Mouse (Mus musculus): ENCODE data around the gene Pebp1. TPM values are rescaled to one million over a fixed set of nuclear protein-coding genes. Genes with fewer than 3 reads are reported as not detected.

Pebp1 gene
- polyA plus RNA-seq (2015; fragmentation: Nextera tagmentation; extraction: Ambion mirVana): 726 and 749 TPM in 2 replicates

DNA sequence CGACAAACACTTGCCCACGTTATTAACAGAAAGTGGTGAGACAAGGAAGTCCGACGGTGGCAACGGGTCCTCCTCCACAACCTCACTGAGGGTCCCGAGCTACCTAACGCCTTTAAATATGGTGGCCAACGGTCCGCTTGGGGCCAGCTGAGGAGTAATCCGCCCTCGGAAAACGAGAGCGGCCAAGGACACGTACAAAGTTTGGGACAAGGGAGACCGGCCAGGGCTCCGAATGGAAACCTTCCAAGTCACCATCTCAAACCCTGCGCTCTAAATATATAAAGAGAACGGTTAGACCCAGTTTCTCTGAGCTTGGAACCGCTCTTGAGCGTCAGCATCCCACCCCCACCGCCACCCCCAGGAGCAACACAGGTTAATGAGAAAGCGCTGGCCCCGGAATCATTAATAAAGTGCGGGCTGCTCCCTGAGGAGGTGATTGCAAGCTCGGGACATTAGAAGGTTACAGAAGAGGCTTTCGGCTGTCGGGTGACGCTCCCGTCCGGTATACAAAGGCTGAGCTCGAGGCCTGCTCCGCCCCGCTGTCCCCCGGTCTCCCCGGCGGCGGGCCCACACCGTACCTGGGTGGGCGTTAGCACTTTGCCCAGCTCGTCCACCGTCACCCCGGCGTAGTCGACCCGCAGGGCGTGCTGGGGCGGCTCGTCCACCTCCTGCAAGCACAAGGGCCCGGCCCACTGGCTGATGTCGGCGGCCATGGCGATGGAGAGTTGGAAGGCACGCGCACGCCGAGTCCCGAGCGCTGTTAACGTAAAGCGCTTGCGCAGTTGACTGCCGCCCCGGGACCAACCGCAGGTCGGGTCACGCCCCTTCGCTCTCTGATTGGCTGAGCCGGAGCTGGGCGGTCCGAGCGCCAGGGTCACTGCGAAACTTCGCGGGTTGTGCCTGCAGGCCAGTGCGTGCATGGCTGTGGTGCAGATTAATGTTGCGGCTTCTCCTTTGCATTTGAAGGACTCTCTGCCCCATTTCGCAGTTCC lies at the start of gene Pebp1:
Gene Pebp1, minus strand, starts transcription at position 795 of the 992 bp plus-strand sequence.
- Histone ChIP-seq H3K9me3 (no peaks in the 10 kb centered on the region), H3K27me3 (no peaks in the 10 kb centered on the region), H3K36me3 (peaks cover 15% of the 10 kb centered on the region; the same call in 1 of the 2 replicates), H3K4me3 (peak within 1 kb of the TSS; percentile 88), H3K27ac (peak within 1 kb of the TSS; percentile 73), H3K4me1 (peaks cover 26% of the 10 kb centered on the region), H3K4me2 (peak within 1 kb of the TSS; percentile 79), H3K9ac (peak within 1 kb of the TSS; percentile 84)
- WGBS: under 1% methylated on average over 77 of the region's 77 CpGs
- peak; percentile 97 for ATAC-seq (ENCODE audit: borderline replicate concordance, extremely low read depth, low FRiP score, low TSS enrichment)

- 59% methylated on average over 7 of the region's 7 CpGs for WGBS
- H3K9ac ChIP-seq: no peak overlapping the region
- no peak overlapping the region for H3K4me3 ChIP-seq
- no peak overlapping the region for H3K4me2 ChIP-seq
- H3K36me3 ChIP-seq: peaks cover 6% of the 10 kb centered on the region
- no peak overlapping the region for H3K27ac ChIP-seq
- H3K9me3 ChIP-seq: no peaks in the 10 kb centered on the region
- 0 out of 2 replicates have a peak, but pooled peaks have one; percentile 46 for ATAC-seq (ENCODE audit: borderline replicate concordance, extremely low read depth, low FRiP score, low TSS enrichment)
- 0 out of 2 replicates have a peak, but pooled peaks cover 4% of the 10 kb centered on the region for H3K4me1 ChIP-seq
- H3K27me3 ChIP-seq: no peaks in the 10 kb centered on the region
Measured at GRCm38 (mm10) chr5:117330457-117330856, 43.0 kb upstream of the Pebp1 start.

DNA sequence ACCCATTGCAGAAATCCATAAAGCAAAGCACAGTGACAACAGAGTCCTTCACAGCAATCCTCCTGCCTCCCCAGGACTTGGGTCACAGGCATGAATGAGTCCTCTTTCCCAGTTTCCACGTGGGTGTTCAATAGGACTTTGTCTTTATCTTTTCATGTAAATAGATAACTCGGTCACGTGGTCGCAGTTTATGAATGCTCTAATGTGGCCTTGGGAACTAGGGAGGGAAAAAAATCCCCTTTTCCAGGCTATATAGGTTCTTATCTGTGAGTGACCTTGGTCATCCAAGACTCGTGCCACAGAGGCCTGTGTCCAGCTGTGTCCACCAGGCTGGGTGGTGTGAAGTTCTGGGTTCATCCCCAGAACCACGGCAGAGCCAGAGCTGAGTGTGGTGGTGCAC lies 39.0 kb upstream of the Pebp1 start:
- H3K36me3 ChIP-seq: peaks cover 4% of the 10 kb centered on the region; the same call in 1 of the 2 replicates
- H3K4me2 ChIP-seq: no peak overlapping the region
- ATAC-seq (ENCODE audit: borderline replicate concordance, extremely low read depth, low FRiP score, low TSS enrichment): no peak
- no peak overlapping the region for H3K27ac ChIP-seq
- no peak overlapping the region for H3K4me3 ChIP-seq
- 0 out of 2 replicates have a peak, but pooled peaks cover 4% of the 10 kb centered on the region for H3K4me1 ChIP-seq
- no peaks in the 10 kb centered on the region for H3K9me3 ChIP-seq
- H3K9ac ChIP-seq: no peak overlapping the region
- WGBS: 47% methylated on average over 6 of the region's 6 CpGs
- no peaks in the 10 kb centered on the region for H3K27me3 ChIP-seq

DNA sequence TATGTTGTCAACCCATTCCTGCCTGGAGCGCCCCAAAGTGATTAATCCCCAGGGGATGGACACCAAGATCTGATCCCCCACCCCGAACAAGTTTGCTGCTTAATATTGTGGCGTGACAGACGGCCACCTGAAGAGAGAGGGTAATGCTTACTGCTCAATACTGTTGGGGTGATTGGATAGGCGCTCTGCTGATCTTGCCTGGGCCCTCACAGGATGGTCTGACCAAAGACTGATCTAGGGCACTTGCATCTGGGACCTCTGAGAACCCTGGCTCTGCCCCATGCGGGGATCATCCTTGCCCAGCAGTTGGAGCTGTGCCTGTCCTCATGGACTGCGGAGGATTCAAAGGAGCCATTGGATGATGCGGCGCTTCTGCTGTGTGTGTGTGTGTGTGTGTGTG lies 36.3 kb upstream of the Pebp1 start:
- H3K9me3 ChIP-seq: no peaks in the 10 kb centered on the region
- 83% methylated on average over 9 of the region's 9 CpGs for WGBS
- no peak overlapping the region for H3K9ac ChIP-seq
- H3K36me3 ChIP-seq: peaks cover 4% of the 10 kb centered on the region; the same call in 1 of the 2 replicates
- H3K4me3 ChIP-seq: no peak overlapping the region
- no peaks in the 10 kb centered on the region; the same call in 1 of the 2 replicates for H3K4me1 ChIP-seq
- ATAC-seq (ENCODE audit: borderline replicate concordance, extremely low read depth, low FRiP score, low TSS enrichment): no peak
- no peak overlapping the region for H3K27ac ChIP-seq
- H3K4me2 ChIP-seq: no peak overlapping the region
- no peaks in the 10 kb centered on the region for H3K27me3 ChIP-seq

- Histone ChIP-seq H3K4me2 (peak within 1 kb of the TSS; percentile 95), H3K27me3 (no peaks in the 10 kb centered on the region), H3K36me3 (no peaks in the 10 kb centered on the region), H3K9me3 (no peaks in the 10 kb centered on the region), H3K27ac (peak within 1 kb of the TSS; percentile 92), H3K9ac (peak within 1 kb of the TSS; percentile 84), H3K4me1 (peaks cover 23% of the 10 kb centered on the region), H3K4me3 (peak within 1 kb of the TSS; percentile 84)
- under 1% methylated on average over 78 of the region's 81 CpGs for WGBS
- ATAC-seq (ENCODE audit: borderline replicate concordance, extremely low read depth, low FRiP score, low TSS enrichment): peak; percentile 86
Measured at GRCm38 (mm10) chr5:117318741-117319629, 31.6 kb upstream of the Pebp1 start, which contains the start of gene Vsig10. Gene Vsig10 (plus strand): TSS chr5:117319083.

DNA sequence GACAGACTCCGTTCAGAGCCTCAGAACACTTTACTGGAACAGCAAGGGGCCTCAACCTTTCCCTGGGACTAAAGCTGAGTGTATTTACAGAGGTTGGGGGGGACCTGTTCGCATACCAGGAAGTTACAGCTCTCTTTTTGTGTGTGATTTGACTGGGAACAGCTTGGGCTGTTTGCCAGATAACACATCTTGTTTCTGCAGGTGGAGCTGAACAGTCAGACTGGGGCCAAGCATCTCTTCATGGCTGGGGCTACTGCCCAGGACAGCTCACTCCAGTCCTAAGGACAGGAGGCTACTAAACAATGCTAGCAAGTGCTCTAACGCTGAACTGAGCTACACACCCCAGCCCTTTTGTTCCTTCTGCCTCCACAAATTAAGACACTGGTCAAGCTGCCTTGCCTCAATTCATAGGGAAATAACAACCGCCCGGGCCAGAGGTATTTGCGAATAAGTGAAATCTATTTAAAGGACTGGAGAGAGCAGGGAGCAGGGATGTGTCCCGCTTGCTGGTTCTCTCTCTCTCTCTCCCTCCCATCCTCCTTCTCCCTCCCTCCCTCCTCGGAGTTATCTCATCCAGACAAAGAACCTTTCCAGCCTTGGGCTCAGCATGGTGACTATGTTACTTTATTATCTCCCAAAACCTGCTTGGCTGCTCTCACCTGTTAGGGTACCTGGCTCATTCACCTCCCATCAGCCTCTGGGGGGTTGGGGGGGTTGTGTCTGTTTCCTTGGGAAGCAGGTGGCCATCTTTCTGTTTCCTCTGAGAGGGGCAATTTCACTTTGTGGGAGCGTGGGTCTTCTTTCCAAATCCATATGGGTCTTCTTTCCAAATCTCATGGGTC lies 27.4 kb upstream of the Pebp1 start:
- H3K4me1 ChIP-seq: peaks cover 25% of the 10 kb centered on the region
- no peaks in the 10 kb centered on the region for H3K9me3 ChIP-seq
- 29% methylated on average over 9 of the region's 9 CpGs for WGBS
- peak overlapping the region; percentile 94 for H3K27ac ChIP-seq
- H3K4me2 ChIP-seq: peak overlapping the region; percentile 51
- H3K36me3 ChIP-seq: no peaks in the 10 kb centered on the region
- peak; percentile 44 for ATAC-seq (ENCODE audit: borderline replicate concordance, extremely low read depth, low FRiP score, low TSS enrichment)
- H3K27me3 ChIP-seq: no peaks in the 10 kb centered on the region
- H3K4me3 ChIP-seq: 0 out of 2 replicates have a peak overlapping the region, but pooled peaks have one; percentile 30
- H3K9ac ChIP-seq: no peak overlapping the region

- Histone ChIP-seq H3K4me2 (peak overlapping the region; percentile 51), H3K4me1 (peaks cover 25% of the 10 kb centered on the region), H3K36me3 (no peaks in the 10 kb centered on the region), H3K27ac (peak overlapping the region; percentile 94), H3K27me3 (no peaks in the 10 kb centered on the region), H3K9me3 (no peaks in the 10 kb centered on the region), H3K9ac (0 out of 2 replicates have a peak overlapping the region, but pooled peaks have one; percentile 20), H3K4me3 (peak overlapping the region; percentile 30)
- no peak for ATAC-seq (ENCODE audit: borderline replicate concordance, extremely low read depth, low FRiP score, low TSS enrichment)
- 11% methylated on average over 10 of the region's 10 CpGs for WGBS
Measured at GRCm38 (mm10) chr5:117313909-117314308, 26.5 kb upstream of the Pebp1 start.

DNA sequence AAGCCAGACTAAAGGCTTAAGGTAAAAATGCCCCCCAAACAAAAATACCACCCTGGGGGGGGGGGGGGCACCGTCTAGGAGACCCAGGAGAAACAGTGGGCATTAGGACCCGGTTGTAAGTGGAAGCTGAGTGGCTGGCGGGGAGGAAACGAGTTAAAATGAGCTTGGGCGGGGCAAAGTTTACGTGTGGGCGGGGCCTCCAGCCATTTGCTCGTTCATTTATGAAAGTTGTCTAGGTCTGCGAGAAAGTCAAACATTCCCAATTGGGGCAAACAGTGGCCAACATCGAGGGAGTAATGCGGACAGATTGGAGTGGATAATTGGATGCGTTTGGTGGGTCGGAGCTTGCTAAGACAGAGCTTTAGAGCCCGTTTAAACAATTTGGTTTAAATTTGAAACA lies 26.0 kb upstream of the Pebp1 start:
- WGBS: 10% methylated on average over 13 of the region's 14 CpGs
- H3K27me3 ChIP-seq: no peaks in the 10 kb centered on the region
- ATAC-seq (ENCODE audit: borderline replicate concordance, extremely low read depth, low FRiP score, low TSS enrichment): peak; percentile 28; the same call in 1 of the 2 replicates
- peak overlapping the region; percentile 94 for H3K27ac ChIP-seq
- H3K36me3 ChIP-seq: no peaks in the 10 kb centered on the region
- H3K4me3 ChIP-seq: peak overlapping the region; percentile 30
- no peaks in the 10 kb centered on the region for H3K9me3 ChIP-seq
- no peak overlapping the region for H3K9ac ChIP-seq
- H3K4me2 ChIP-seq: peak overlapping the region; percentile 51
- H3K4me1 ChIP-seq: peaks cover 25% of the 10 kb centered on the region

DNA sequence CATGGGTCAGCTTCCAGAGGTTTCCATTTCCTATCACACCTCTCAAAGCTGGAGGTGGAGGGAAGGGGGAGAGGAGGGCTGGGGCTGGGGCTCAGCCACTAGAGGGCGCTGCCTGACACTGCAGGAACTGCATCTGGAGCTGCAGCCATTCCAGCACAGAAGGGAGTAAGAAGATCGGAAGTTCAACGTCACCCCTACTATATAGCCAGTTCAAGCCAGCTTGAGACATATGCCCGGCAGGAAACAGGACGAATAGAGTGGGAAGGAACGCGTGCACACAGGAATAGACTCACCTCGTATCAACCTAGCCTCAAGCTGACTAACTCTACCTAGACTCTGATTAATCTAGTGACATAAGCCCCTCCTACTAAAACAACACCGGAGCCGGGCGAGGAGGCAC lies 20.3 kb upstream of the Pebp1 start:
- Histone ChIP-seq H3K9ac (no peak overlapping the region), H3K27ac (no peak overlapping the region), H3K4me2 (no peak overlapping the region), H3K4me1 (no peaks in the 10 kb centered on the region), H3K36me3 (no peaks in the 10 kb centered on the region), H3K27me3 (no peaks in the 10 kb centered on the region), H3K4me3 (no peak overlapping the region), H3K9me3 (no peaks in the 10 kb centered on the region)
- 28% methylated on average over 11 of the region's 11 CpGs for WGBS
- ATAC-seq (ENCODE audit: borderline replicate concordance, extremely low read depth, low FRiP score, low TSS enrichment): 0 out of 2 replicates have a peak, but pooled peaks have one; percentile 43

- Histone ChIP-seq H3K4me3 (no peak overlapping the region), H3K4me2 (no peak overlapping the region), H3K9ac (no peak overlapping the region), H3K4me1 (no peaks in the 10 kb centered on the region), H3K36me3 (no peaks in the 10 kb centered on the region), H3K27me3 (no peaks in the 10 kb centered on the region), H3K9me3 (no peaks in the 10 kb centered on the region), H3K27ac (no peak overlapping the region)
- WGBS: 96% methylated on average over 2 of the region's 2 CpGs
- ATAC-seq (ENCODE audit: borderline replicate concordance, extremely low read depth, low FRiP score, low TSS enrichment): no peak
Measured at GRCm38 (mm10) chr5:117306826-117307225, 19.4 kb upstream of the Pebp1 start.
